Mouse (Mus musculus) ES-E14 (cell line): ENCODE measurements around the gene Vapb. TPM values are rescaled to one million over a fixed set of nuclear protein-coding genes. Genes with fewer than 3 reads are reported as not detected.

Experiments used
- DNase-seq: peaks from one replicate; pipeline ENCODE4 v3.0.0-alpha.2; 2013; ENCODE audit warnings: low read depth, low spot score
- H3K27ac ChIP-seq: 2 replicates; pipeline ENCODE4 v1.5.1; 2012; ENCODE audit warnings: low read depth, mild to moderate bottlenecking, low read length, moderate library complexity, mixed read lengths; ENCODE audit not compliant: poor library complexity, insufficient read depth, severe bottlenecking
- H3K36me3 ChIP-seq: 2 replicates; pipeline ENCODE4 v1.6.1; 2012; ENCODE audit warnings: mild to moderate bottlenecking, low read length, moderate library complexity, mixed read lengths; ENCODE audit not compliant: control insufficient read depth, poor library complexity, insufficient read depth, severe bottlenecking
- H3K4me1 ChIP-seq, 2 experiments: fragments of 150-350 bp in 1 of 2; sonication (generic) in 1 of 2; 2 replicates each; pipeline ENCODE4 v1.6.1; 2012; ENCODE audit warnings: low read length in 2 of 2, mild to moderate bottlenecking in 1 of 2, mixed read lengths in 1 of 2; ENCODE audit not compliant: control insufficient read depth in 2 of 2, insufficient read depth in 2 of 2, poor library complexity in 1 of 2
- H3K4me3 ChIP-seq, 2 experiments: fragments of 150-350 bp in 1 of 2; sonication (generic) in 1 of 2; 2 replicates each; pipeline ENCODE4 v1.5.1; 2012; ENCODE audit warnings: low read length in 2 of 2, low read depth in 1 of 2, mild to moderate bottlenecking in 1 of 2, mixed read lengths in 1 of 2; ENCODE audit not compliant: insufficient read depth in 1 of 2, poor library complexity in 1 of 2, severe bottlenecking in 1 of 2
- H3K9ac ChIP-seq: 2 replicates; pipeline ENCODE4 v1.6.1; 2012; ENCODE audit warnings: low read depth, mild to moderate bottlenecking, low read length, mixed read lengths; ENCODE audit not compliant: poor library complexity, insufficient read depth, severe bottlenecking
- H3K9me3 ChIP-seq: fragments of 150-350 bp; sonication (generic); 2 replicates; pipeline ENCODE4 v1.6.1; 2012; ENCODE audit warnings: low read depth, mild to moderate bottlenecking, low read length; ENCODE audit not compliant: control insufficient read depth, insufficient read depth
- CHD2 ChIP-seq: IDR thresholded peaks from 2 replicates; pipeline ENCODE4 v1.6.1; 2014; ENCODE audit warnings: mild to moderate bottlenecking, low read depth, low read length, inconsistent platforms
- HCFC1 ChIP-seq: IDR thresholded peaks from 2 replicates; pipeline ENCODE4 v1.6.1; 2012; ENCODE audit warnings: low read length, inconsistent platforms, borderline replicate concordance; ENCODE audit not compliant: insufficient read depth
- MAFK ChIP-seq: IDR thresholded peaks from 2 replicates; pipeline ENCODE4 v1.6.1; 2014; ENCODE audit warnings: mild to moderate bottlenecking, low read depth, low read length, inconsistent platforms; ENCODE audit not compliant: insufficient read depth
- ZC3H11A ChIP-seq: IDR thresholded peaks from 2 replicates; pipeline ENCODE4 v1.6.1; 2012; ENCODE audit warnings: low read depth, mild to moderate bottlenecking, inconsistent platforms, low read length, borderline replicate concordance
- ZNF384 ChIP-seq: IDR thresholded peaks from 2 replicates; pipeline ENCODE4 v1.6.1; 2012; ENCODE audit warnings: low read depth, low read length, inconsistent platforms
- in situ Hi-C, 2 experiments: fragments of 600-800 bp; cut with MboI; formaldehyde crosslinking; loops; one replicate each; pipeline ENCODE4 v1.15.1; 2025; ENCODE audit warnings: low sequenced_read_pairs in 2 of 2, inconsistent platforms in 1 of 2; ENCODE audit not compliant: unreplicated experiment in 2 of 2
- total RNA-seq: library from RNA; depleted of rRNA; stranded (reverse); fragments of 300-350 nt; gene quantifications from 2 replicates; pipeline ENCODE4 v1.2.3, GENCODE M21; 2012

The Vapb gene
- total RNA-seq, 1 experiment = 26.5 TPM

- Histone ChIP-seq H3K9me3 (no peaks in the 10 kb centered on the region), H3K4me3 (no peak overlapping the region), H3K9ac (no peak overlapping the region), H3K27ac (no peak overlapping the region), H3K36me3 (no peaks in the 10 kb centered on the region), H3K4me1 (peaks cover 0 to 3% of the 10 kb centered on the region in 2 experiments; a peak in 1 of 4 replicates)
- no peak for DNase-seq
- in situ Hi-C loops = no loop called here
- no peak for TF ChIP-seq CHD2
- no peak for TF ChIP-seq HCFC1
- TF ChIP-seq ZNF384 = no peak
- no peak for TF ChIP-seq ZC3H11A
- no peak for TF ChIP-seq MAFK
These were observed 54.8 kb downstream of the Vapb start for GRCm38 (mm10) chr2:173791904-173792757.

- in situ Hi-C loops = no loop called here
- no peak overlapping the region for H3K27ac ChIP-seq
- no peak for DNase-seq
These were observed 56.7 kb downstream of the Vapb start for GRCm38 (mm10) chr2:173794018-173794417.

GRCm38 (mm10) chr2:173794531-173795510 is 57.5 kb downstream of the Vapb start:
- peaks cover 0 to 2% of the 10 kb centered on the region in 2 experiments; a peak in 1 of 4 replicates for H3K4me1 ChIP-seq

More at GRCm38 (mm10) chr2:173794018-173794417, 56.7 kb downstream of the Vapb start:
- TF ChIP-seq ZNF384 = no peak
- TF ChIP-seq ZC3H11A = no peak
- no peak for TF ChIP-seq CHD2
- no peak for TF ChIP-seq HCFC1
- no peak for TF ChIP-seq MAFK
- H3K4me3 ChIP-seq = no peak overlapping the region
- H3K4me1 ChIP-seq = peaks cover 0 to 3% of the 10 kb centered on the region in 2 experiments; a peak in 1 of 4 replicates
- H3K36me3 ChIP-seq = no peaks in the 10 kb centered on the region
- H3K9me3 ChIP-seq = no peaks in the 10 kb centered on the region
- no peak overlapping the region for H3K9ac ChIP-seq

GRCm38 (mm10) chr2:173795801-173796673 is 58.7 kb downstream of the Vapb start:
- Histone ChIP-seq H3K9me3 (no peaks in the 10 kb centered on the region), H3K36me3 (no peaks in the 10 kb centered on the region), H3K4me1 (no peaks in the 10 kb centered on the region), H3K27ac (no peak overlapping the region), H3K9ac (no peak overlapping the region), H3K4me3 (no peak overlapping the region)
- in situ Hi-C loops = no loop called here
- TF ChIP-seq HCFC1 = no peak
- no peak for TF ChIP-seq ZC3H11A
- TF ChIP-seq ZNF384 = no peak
- TF ChIP-seq CHD2 = no peak
- no peak for TF ChIP-seq MAFK
- no peak for DNase-seq

More at GRCm38 (mm10) chr2:173794531-173795510, 57.5 kb downstream of the Vapb start:
- Histone ChIP-seq H3K9ac (no peak overlapping the region), H3K36me3 (no peaks in the 10 kb centered on the region), H3K4me3 (no peak overlapping the region), H3K9me3 (no peaks in the 10 kb centered on the region), H3K27ac (no peak overlapping the region)
- TF ChIP-seq MAFK = no peak
- no peak for TF ChIP-seq ZC3H11A
- TF ChIP-seq CHD2 = no peak
- TF ChIP-seq ZNF384 = no peak
- no peak for TF ChIP-seq HCFC1
- DNase-seq = no peak
- in situ Hi-C loops = no loop called here
